Mouse (Mus musculus): ENCODE measurements at regions not wholly inside any gene's neighbourhood (a gene's known extent, or its start where the extent isn't known, plus 50 kb on each side); places are given as distances from the start of the nearest gene placed in this dataset.

DNA sequence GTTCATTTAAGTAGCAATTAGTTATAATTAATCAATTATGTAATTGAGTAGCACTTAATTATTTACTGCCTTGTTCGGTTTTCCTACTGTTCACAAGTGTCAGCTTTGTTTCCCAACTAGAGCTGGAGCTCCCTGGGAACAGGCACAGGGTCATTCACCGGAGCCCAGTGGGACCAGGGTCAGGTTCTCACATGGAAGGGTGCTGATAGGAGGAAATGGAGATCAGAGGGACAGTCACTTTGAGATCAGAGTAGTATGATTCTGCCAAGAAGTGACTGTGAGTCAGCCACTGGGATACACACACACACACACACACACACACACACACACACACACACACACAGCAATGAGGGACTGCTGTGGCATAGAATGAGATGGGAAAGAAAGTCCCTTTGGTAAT is 176.4 kb upstream of the Klhl29 start:
- DNase-seq (ENCODE audit: low spot score in 2 of 2) = no peak

DNA sequence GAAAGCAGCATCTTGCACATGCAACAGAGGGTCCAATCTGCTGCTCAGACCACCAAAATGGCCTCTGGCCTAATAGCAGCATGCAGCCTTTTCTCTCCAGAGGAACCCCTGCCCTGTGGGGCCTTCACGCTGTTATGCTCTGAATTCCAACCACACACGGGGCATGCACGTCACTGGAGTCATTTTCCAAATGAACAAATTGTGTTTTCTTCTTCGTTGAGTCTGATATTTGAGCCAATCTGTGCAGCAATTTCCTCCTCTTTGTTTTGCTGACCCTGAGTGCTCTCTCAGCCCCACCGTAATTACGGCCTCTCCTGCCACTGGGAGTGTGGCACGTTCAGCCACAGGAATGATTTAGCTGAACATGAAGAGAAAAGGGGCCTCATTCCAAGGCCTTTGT is 174.3 kb upstream of the Klhl29 start:
- DNase-seq (ENCODE audit: low spot score in 2 of 2) = no peak

DNA sequence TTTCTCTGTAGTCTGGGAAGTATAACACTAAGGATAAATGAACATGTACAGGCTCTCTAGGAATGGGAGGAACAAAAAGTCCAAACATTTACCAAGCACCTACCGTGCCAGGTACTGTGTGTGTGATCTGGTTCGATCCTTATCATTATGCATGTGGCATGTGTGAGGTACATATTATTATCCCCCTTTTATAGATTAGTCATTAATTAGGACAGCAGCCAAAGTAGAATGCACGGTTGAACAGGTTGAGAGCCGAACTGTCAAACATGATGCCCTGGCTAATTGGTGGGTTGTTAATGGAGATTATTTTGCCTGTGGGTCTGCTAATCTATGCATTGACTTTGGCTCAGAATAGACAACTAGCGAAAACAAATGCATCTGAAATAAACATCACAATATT is 172.2 kb upstream of the Klhl29 start:
- DNase-seq (ENCODE audit: low spot score in 2 of 2) = no peak

DNA sequence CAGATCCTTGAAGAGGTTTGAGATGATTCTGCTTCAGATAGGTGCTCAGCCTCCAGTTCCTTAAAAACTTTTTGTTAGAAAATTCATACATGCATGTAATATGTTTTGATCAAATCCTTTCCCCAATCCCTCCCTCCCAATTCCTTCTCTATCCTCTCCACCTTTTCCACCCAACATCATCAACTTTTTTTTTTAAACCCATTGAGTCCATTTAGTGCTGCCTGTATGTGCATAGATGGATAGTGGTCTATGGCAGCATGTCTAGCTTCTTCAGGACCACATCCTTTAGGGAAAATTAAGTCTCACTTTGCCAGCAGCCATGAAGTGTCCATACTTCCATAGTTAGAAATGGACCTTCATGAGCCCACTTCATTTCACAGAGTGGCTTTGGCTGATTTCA is 167.2 kb upstream of the Klhl29 start:
- no peak for DNase-seq (ENCODE audit: low spot score in 2 of 2)

DNA sequence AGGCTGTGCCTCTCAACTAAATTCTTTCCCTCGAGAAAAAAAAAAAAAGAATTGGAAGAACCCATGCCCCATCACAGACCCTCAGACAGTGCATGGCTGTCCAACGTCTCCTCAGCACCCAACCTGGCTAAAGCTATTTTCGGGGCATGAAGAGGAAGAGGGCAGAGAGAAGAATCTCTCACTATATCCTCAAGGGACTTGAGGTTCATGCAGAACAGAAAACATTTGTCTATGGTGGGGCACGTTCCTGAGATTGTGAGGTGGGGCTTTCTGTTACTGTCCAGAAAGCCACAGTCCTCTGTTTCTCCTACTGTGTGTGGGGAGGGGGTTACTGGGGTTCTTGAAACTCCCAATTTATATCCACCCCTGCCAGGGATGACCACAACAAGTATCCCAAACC is 120.8 kb upstream of the Klhl29 start:
- no peak for DNase-seq (ENCODE audit: low spot score in 2 of 2)

DNA sequence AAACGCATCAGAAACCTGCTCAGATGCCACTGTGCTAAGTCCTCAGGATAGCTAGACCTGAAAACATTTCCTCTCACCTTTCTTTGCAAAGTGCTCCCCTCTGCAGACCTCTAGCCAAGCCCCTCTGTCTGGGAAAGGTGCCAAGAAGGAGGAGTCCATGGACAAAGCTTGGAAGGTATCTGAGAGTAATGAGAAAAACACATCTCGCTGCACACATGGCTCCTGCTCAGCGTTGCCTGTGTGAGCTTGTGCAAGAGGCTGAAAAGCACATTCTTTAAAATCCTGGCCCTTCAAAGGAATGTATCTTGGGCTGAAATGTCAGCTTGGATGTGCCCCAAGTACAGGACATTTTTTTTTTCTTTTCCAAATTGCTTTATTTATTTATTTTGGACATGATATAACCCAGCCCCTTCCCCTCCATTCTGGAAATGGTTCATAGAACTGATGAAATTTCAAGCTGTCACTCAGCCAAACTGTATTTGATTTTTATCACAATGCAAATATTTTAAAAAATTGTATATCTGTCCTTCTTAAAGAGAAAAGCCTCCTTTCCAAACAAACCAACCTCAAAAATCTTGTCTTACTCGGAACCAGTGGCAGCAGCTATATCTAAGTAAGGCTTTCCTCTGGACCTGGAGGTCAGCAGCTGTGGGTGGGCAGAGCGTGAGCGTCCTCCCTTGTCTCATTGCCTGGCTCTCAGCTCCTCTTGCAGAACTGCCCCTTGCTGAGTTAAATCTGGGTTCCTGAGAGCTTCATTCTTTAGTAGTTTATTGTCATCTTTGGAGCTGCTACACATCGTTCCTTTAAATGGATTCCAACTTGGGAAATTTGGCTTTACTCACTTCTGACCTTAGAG is 119.4 kb upstream of the Klhl29 start:
- no peak for DNase-seq (ENCODE audit: low spot score in 2 of 2)

DNA sequence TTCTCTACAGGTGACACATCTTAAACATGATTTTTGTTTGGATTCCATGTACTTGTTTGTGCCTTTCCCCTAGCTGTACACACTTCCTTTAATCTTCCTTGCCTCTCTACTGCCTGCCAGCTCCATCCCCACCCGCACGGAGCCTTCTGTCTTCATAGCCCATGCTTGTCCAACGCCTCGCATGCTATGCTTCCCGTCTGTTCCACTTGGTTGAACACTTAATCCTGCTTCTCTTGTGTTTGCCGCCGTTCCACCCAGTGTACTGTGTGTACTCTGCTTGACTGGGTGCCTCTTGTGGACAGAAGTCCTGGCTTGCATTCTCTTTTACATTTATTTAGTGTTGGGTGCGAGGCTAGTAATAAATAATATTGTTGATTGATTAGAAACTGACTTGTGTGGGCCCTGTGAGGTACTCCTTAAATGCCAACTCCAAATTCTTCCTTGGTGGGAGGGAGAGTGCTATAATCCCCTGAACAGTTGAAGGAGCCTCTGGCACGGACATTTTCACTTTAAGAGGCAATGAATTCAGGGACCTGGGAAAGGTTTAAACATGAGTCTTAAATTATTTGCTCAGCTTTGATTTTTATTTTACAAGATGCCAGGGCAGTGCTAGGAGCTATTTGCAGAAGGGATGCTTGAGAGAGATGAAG is 88.9 kb upstream of the Klhl29 start:
- DNase-seq (ENCODE audit: low spot score in 2 of 2) = peak; percentile 48 to 55

DNA sequence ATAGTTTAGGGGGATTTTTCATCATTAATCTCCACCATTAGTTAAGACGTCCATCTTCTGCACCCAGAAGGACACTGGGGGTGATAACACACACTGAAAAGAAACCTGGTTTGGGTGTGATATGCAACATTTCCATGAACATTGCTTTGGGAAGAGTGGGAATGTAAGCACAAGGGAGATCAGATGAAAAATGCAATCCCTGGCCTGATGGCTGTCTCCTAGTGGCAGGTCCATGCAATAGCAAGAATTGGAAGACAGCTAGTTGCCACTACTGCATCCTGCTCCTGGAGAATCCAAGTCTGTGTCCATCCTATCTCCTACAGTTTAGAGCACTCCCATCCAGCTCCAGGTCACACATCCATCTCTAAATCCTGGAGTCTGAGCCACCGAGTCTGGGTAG is 77.7 kb upstream of the Klhl29 start:
- no peak for DNase-seq (ENCODE audit: low spot score in 2 of 2)

DNA sequence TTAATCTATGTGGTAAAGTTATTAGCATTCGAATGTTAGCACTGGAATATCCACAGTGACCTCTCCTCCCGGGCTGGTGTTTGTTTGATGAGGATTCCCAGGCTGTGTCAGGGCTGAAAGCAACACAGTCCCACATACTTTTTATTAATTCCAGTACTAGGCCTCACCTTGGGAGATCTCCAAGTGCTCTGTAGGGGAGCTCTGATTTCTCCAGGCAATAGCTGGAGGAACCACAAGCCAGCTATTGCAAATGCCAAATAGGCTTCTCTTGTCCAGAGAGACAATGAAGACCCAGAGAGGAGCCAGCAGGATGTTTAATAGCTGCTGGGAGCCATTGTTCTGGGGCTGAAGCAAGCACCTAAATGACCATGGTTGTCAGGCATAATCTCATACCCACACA is 68.2 kb upstream of the Klhl29 start:
- no peak for DNase-seq (ENCODE audit: low spot score in 2 of 2)

DNA sequence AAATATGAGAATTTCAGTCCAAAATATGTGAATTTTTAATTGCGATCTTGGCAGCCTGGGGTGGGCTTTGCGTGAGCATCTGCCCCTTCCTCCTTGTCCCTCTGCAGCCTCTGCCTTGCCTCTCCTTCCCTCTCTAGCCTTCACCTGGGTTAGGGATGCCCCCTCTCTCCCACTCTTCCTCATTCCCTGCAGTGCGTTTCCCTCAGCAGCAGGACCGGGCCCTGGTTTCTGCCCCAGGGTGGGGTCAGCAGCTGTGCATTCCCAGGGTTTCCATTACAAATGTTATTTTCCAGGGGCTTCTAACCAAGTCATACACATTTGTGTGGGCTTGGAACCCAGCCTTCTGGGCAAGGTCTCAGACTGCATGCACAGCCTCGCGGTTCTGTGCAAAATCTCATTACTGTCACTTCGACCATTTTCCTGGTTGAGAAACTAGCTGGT is 67.6 kb upstream of the Klhl29 start:
- DNase-seq (ENCODE audit: low spot score in 2 of 2) = no peak

DNA sequence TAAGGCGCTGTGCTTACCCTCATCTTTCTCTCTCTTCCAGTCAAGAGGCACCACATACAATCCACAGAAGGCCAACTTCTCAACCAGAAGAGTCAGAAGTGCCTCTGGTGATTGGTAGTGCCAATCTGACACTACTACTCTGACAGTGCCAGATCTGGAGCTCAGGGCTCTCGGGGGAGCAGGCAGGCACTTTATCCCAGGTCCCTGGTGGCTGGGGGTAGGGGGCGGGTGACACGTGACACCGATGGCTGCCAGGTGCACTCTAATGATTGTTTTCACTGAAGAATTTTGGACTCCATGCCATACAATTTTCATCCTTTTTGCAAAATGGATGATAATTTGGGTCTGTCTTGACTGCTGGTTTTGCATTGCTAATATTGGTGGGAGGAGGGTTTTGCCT is 67.2 kb upstream of the Klhl29 start:
- DNase-seq (ENCODE audit: low spot score in 2 of 2) = no peak

DNA sequence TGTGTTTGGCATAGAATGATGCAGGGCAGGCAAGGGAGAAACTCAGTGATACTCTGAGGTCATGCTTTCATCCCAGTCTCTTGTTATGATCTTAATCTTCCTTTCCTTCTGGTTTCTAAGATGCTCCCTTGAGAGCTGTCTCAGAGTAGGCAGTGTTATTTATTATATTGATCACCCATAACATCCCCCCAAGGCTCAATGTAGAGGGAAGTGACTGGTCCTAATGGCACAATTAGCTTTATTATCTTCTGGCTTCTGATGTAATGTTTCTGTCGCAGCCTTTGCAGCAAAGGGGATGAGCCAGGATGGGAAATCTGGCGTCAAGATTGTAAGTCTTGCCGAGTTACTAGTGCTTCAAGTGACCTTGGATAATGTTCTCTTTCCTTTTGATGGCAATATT is 65.0 kb upstream of the Klhl29 start:
- no peak for DNase-seq (ENCODE audit: low spot score in 2 of 2)

DNA sequence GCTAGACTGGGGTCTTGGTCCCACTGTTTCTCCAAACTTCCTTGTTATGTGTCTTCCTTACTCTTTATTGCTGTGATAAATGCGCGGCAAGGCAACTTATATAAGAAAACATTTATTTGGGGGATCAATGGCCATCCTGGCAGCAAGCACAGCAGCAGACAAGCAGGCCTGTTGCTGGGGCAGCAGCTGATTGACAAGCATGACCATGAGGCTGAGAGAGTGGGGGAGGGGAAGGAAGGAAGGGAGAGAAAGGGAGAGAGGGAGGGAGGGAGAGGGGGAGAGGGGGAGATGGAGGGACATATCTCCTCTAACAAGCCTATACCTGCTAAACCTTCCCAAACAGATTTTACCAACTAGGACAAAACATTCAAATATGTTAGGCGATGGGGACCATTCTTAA is 60.4 kb upstream of the Klhl29 start:
- DNase-seq (ENCODE audit: low spot score in 2 of 2) = no peak

DNA sequence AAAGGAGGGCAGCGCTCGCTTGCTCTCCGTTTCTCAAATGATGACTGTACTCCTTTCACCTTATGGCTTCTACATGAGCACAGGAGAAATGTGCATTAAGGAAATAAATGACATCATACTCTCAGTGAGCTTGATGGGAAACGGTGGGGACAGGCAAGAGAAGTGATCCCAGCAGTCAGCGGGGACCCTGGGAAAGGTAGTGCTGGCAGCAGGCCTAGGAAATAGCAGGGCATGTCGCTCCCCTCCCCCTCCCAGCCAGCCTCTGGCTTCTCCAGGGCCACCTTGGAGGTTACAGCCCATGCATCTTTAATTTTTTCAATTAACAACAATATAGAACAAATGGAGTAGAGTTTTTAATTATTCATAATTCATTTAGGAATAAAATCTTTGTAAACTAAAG is 58.6 kb upstream of the Klhl29 start:
- no peak for DNase-seq (ENCODE audit: low spot score in 2 of 2)

DNA sequence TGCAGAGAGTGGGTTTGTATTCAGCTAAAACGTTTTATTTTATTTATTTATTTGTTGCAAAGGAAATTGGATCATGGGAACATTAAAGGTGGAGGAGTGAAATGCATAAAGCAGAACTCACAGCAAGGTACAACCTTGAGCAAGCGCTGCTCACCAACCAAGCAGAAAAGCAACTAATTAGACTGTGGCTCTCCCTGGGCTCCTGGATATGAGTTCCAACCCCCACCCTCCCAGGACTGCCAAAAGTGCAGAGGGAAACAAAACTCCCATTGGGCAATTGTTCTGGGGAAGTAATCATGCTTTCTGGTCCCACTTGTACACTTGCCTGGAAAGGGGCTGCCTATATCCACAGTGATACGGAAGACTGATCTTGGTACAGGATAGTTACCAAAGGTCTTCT is 57.2 kb upstream of the Klhl29 start:
- DNase-seq (ENCODE audit: low spot score in 2 of 2) = no peak

DNA sequence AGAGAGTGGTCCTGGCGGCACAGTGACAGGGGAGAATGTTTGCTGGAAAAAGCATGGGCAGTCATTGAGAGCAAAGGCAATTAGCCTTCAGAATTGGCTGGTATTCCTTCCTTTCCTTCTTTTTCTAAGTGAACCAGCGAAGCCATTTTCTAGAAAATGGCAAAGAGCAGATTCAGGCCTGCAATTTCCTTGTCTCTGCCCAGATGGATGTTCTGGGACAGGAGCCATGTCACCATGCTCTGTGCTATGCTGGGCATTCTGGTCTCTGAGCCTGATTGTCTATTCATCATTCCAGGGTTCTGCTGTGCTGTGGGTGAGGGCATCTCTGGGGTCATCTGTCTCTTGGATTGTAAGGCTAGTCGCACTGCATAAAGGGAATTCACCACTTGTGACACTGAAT is 53.3 kb upstream of the Klhl29 start:
- peak; percentile 44 to 58 for DNase-seq (ENCODE audit: low spot score in 2 of 2)
